In the genomic region with DNA sequence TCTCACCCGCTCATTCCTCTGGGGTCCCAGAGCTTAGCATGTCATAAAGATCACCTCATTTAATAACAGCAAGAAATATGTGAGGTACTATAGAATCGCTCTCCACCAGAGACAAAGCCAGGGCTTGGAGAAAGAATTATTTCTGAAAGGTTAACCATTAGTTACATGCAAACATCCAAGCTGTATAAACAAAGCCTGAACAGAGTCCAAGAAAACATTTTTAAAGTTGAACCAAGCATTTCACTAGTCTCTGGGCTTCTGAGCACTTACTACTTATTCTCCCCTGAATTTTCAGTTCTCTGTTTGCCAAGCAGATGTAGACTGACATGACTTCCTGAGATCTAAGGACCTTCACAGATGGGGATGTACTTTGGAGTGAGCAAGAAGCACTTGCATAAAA, we compare ENCODE assay signal across 25 mouse cellular contexts.
DNase-seq lines count a peak whose midpoint lies in the region; ATAC-seq and TF ChIP-seq lines count a peak whose summit lies in the region.
"Had no signal": no experiment of that assay in that cellular context is flagged by ENCODE, and none has a peak within 500 bp of the region (broad histone marks: within the 10 kb centered on the region; RNA-seq: fewer than 3 reads in every experiment).

No protein-coding gene starts in this region.

- WGBS in kidney, postnatal 0 days: 66% methylated on average over 2 of the region's 2 CpGs
- WGBS in lung, embryonic 14.5 days: 51% methylated on average over 2 of the region's 2 CpGs
- WGBS in liver, embryonic 16.5 days (ENCODE audit: insufficient replicate concordance): 63% methylated on average over 2 of the region's 2 CpGs

- H3K27ac ChIP-seq in kidney, postnatal 0 days: no peak overlapping the region
- no peak overlapping the region for H3K27ac ChIP-seq in lung, embryonic 14.5 days (ENCODE audit: low read depth)
- H3K27ac ChIP-seq in liver, embryonic 16.5 days (ENCODE audit: low read length): peak overlapping the region; percentile 16
- H3K27ac ChIP-seq: embryonic facial prominence, embryonic 10.5 days; embryonic facial prominence, embryonic 13.5 days; forebrain, embryonic 12.5 days; forebrain, embryonic 15.5 days; hindbrain, embryonic 12.5 days; hindbrain, embryonic 15.5 days had no signal

- no peak overlapping the region for H3K4me2 ChIP-seq in kidney, postnatal 0 days (ENCODE audit: low read length)
- no peak overlapping the region for H3K4me2 ChIP-seq in lung, embryonic 14.5 days
- H3K4me2 ChIP-seq in liver, embryonic 16.5 days (ENCODE audit: low read depth, low read length): no peak overlapping the region
- H3K4me2 ChIP-seq: embryonic facial prominence, embryonic 13.5 days; forebrain, embryonic 12.5 days; forebrain, embryonic 15.5 days; heart, embryonic 11.5 days; hindbrain, embryonic 12.5 days; hindbrain, embryonic 15.5 days had no signal

- TF ChIP-seq CTCF in kidney, postnatal 0 days (IDR thresholded peaks at IDR 0.05; ENCODE audit: low read depth): no peak
- no peak for TF ChIP-seq CTCF in lung, embryonic 14.5 days (IDR thresholded peaks at IDR 0.05; ENCODE audit: low read depth)

- no peaks in the 10 kb centered on the region for H3K9me3 ChIP-seq in kidney, postnatal 0 days (replicated peaks; ENCODE audit: low read length)
- H3K9me3 ChIP-seq in lung, embryonic 14.5 days (ENCODE audit: low read depth, low read length): no peaks in the 10 kb centered on the region
- no peaks in the 10 kb centered on the region for H3K9me3 ChIP-seq in liver, embryonic 16.5 days (replicated peaks; ENCODE audit: control insufficient read depth, low read length)
- H3K9me3 ChIP-seq: embryonic facial prominence, embryonic 10.5 days; embryonic facial prominence, embryonic 13.5 days; forebrain, embryonic 12.5 days; forebrain, embryonic 15.5 days; hindbrain, embryonic 12.5 days; hindbrain, embryonic 15.5 days had no signal

- H3K36me3 ChIP-seq in kidney, postnatal 0 days (ENCODE audit: insufficient read depth, low read length): no peaks in the 10 kb centered on the region
- H3K36me3 ChIP-seq in lung, embryonic 14.5 days (ENCODE audit: insufficient read depth): no peaks in the 10 kb centered on the region
- H3K36me3 ChIP-seq in liver, embryonic 16.5 days (ENCODE audit: control insufficient read depth, insufficient read depth): no peaks in the 10 kb centered on the region
- H3K36me3 ChIP-seq: embryonic facial prominence, embryonic 10.5 days; embryonic facial prominence, embryonic 13.5 days; forebrain, embryonic 12.5 days; forebrain, embryonic 15.5 days; hindbrain, embryonic 12.5 days; hindbrain, embryonic 15.5 days had no signal

- ATAC-seq in kidney, postnatal 0 days (replicated peaks; ENCODE audit: low FRiP score, low read depth): no peak
- no peak for ATAC-seq in lung, embryonic 14.5 days (ENCODE audit: insufficient read depth)
- ATAC-seq in liver, embryonic 16.5 days (ENCODE audit: low read depth): peak; percentile 56
- ATAC-seq: forebrain, embryonic 15.5 days had no signal

- no peak overlapping the region for H3K9ac ChIP-seq in kidney, postnatal 0 days (ENCODE audit: low read depth, low read length)
- H3K9ac ChIP-seq in lung, embryonic 14.5 days: no peak overlapping the region
- no peak overlapping the region for H3K9ac ChIP-seq in liver, embryonic 16.5 days (ENCODE audit: low read depth, low read length)
- H3K9ac ChIP-seq: embryonic facial prominence, embryonic 13.5 days; forebrain, embryonic 12.5 days; forebrain, embryonic 15.5 days; hindbrain, embryonic 12.5 days; hindbrain, embryonic 15.5 days had no signal

- no peak overlapping the region for H3K4me3 ChIP-seq in kidney, postnatal 0 days (replicated peaks; ENCODE audit: low read depth, low read length)
- H3K4me3 ChIP-seq in lung, embryonic 14.5 days (ENCODE audit: low read depth, low read length): no peak overlapping the region
- H3K4me3 ChIP-seq in liver, embryonic 16.5 days (ENCODE audit: low read depth, low read length): no peak overlapping the region
- H3K4me3 ChIP-seq: embryonic facial prominence, embryonic 10.5 days; embryonic facial prominence, embryonic 13.5 days; erythroblast, embryonic 14.5 days; forebrain, embryonic 12.5 days; forebrain, embryonic 15.5 days; hindbrain, embryonic 12.5 days; hindbrain, embryonic 15.5 days had no signal

- no peaks in the 10 kb centered on the region for H3K27me3 ChIP-seq in kidney, postnatal 0 days (ENCODE audit: insufficient read depth, low read length)
- no peaks in the 10 kb centered on the region for H3K27me3 ChIP-seq in lung, embryonic 14.5 days (ENCODE audit: insufficient read depth, low read length)
- no peaks in the 10 kb centered on the region for H3K27me3 ChIP-seq in liver, embryonic 16.5 days (ENCODE audit: control insufficient read depth, insufficient read depth, low read depth, low read length)
- H3K27me3 ChIP-seq: embryonic facial prominence, embryonic 13.5 days; forebrain, embryonic 12.5 days; forebrain, embryonic 15.5 days; hindbrain, embryonic 12.5 days; hindbrain, embryonic 15.5 days had no signal

- H3K4me1 ChIP-seq in kidney, postnatal 0 days (replicated peaks; ENCODE audit: insufficient read depth, low read length): no peaks in the 10 kb centered on the region
- H3K4me1 ChIP-seq in lung, embryonic 14.5 days (ENCODE audit: insufficient read depth): no peaks in the 10 kb centered on the region
- H3K4me1 ChIP-seq in liver, embryonic 16.5 days (ENCODE audit: control insufficient read depth, low read depth, low read length): no peaks in the 10 kb centered on the region; the same call in 1 of the 2 replicates
- H3K4me1 ChIP-seq: embryonic facial prominence, embryonic 10.5 days; embryonic facial prominence, embryonic 13.5 days; forebrain, embryonic 12.5 days; forebrain, embryonic 15.5 days; hindbrain, embryonic 12.5 days; hindbrain, embryonic 15.5 days had no signal

- DNase-seq in kidney, postnatal 0 days (ENCODE audit: low spot score): peak; percentile 6
- no peak for DNase-seq in kidney, postnatal 4 days
- DNase-seq in lung, embryonic 14.5 days: peak; percentile 11
- DNase-seq in lung, postnatal 4 days: no peak
- no peak for DNase-seq in right cerebral cortex, postnatal 4 days
- no peak for DNase-seq in frontal cortex, postnatal 14 days (ENCODE audit: low spot score in 2 of 2)
- DNase-seq: adrenal gland, adult 2 months; adrenal gland, postnatal 14 days; B cell, adult 2 months; cerebellum, adult 11 months; cerebellum, adult 8-10 months; cerebellum, postnatal 10 days; cerebellum, postnatal 36 days; embryo, embryonic 11 days; gastrocnemius, postnatal 14 days; heart, adult 11 months had no signal

Comparison
In these comparisons a context has a peak if more than half of its experiments do, and no peak if none do; other contexts are left out.
1. DNase-seq: peak in kidney, postnatal 0 days (single experiment) and lung, embryonic 14.5 days (single experiment); none in kidney, postnatal 4 days (0 of 2), lung, postnatal 4 days (0 of 2), right cerebral cortex, postnatal 4 days (single experiment) and frontal cortex, postnatal 14 days (0 of 2).